Mouse (Mus musculus) retina, postnatal 7 days (tissue): Measurements from ENCODE around the gene Plcb4.
A peak's percentile ranks its signal among the peaks of the same experiment; 100 is the strongest.
"Not testable (repeated sequence)": the region's sequence is repeated elsewhere in the genome, so short reads cannot be mapped to it uniquely, and the experiment has no call there.

Experiments used
- DNase-seq: peaks from one replicate; pipeline ENCODE4 v3.0.0-alpha.2; 2012; ENCODE audit warnings: low read depth, low spot score

Gene Plcb4

DNA sequence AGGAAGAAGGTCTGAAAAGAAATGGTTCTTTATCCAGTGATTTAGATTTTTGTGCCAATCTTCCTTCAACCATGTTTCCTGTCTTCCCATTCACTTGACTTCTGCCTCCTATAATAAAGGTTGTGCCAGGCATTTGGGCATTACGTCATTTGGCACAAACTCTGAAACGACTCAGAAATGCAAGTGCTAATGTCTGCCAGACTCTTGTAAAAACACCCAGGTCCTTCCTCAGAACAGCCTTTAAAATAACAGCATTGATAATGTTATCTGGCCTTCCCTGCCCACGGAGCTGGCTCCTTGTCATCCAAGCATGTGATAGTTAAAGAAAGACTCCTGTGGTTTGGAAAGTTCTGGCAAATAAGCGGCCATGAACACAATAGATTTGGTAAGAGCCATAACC, 229.4 kb downstream of the Plcb4 start:
- no peak for DNase-seq

DNA sequence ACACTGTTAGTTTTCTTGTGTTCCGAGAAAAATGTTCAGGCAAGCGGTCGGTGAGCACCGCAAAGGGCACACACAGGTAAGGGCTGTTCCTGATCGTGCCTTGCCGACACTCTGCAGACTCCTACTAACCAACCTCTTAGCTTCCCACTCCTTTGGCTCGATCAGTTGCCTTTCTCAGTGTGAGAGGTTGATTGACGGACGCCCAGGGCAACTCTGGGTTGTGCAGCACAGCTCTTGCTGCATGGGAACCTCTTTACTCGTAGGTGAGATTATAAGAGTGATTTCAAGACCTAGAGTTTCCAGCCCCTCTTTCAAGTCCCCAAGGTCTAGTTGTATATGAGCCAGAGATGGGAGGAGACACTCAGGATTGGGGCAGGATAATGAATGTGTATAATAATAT, 230.0 kb downstream of the Plcb4 start:
- no peak for DNase-seq

DNA sequence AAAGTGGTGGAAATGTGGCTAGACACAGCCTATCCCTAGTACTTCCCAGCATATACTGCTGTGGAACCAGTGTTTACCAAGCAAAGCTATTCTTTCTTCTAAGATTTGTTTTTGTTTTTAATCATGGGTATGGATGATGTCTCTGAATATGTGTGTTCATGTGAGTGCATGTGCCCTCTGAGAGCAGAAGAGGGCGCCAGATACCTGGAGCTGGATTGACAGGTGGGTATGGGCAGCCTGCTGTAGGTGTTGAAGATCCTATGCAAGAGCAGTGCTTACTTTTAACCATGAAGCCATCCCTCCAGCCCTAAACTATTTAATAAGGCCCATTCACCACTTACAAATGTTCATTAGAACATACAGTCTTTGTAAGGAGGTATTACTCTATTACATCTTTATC, 231.3 kb downstream of the Plcb4 start:
- DNase-seq: no peak

DNA sequence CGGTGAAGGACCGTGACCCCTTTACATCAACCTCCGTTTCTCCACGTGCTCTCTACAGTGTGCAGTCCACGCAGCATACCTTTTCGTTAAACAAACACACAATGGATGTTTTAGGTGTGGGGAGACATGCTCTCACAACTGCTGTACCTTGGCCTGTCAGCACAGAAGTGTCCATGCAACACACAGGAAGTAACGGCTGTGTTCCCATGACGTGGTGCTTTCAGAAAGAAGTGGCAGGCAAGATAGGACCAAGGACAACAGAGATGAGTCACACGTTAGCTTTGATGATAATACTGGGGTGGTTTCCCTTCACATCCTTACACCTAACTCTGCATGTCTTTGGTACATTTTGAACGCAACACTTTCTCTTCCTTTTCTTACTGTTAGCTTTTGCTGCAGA, 232.3 kb downstream of the Plcb4 start:
- no peak for DNase-seq

- no peak for DNase-seq
These were observed 232.9 kb downstream of the Plcb4 start for GRCm38 (mm10) chr2:135891686-135892085.

DNA sequence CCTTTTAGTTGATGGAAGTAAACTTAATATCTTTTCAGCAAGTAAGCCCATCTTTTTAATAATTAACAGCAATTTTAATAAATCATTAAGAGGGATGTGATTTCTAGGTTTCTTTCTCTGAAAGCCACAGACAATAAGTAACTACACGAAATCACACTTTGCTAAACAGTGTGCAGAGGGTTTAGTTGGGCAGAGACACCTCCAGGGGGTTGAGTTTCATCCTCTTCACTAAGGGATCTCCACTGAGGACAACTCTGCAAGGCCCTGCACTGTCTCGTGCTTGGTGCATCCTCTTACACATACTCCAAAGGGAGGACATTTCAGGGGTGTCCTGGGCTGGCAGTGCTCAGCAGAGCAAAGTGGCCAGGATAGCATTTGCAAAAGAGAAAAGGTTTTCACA, 235.8 kb downstream of the Plcb4 start:
- DNase-seq: no peak

GRCm38 (mm10) chr2:135898025-135898424, 239.2 kb downstream of the Plcb4 start:
- no peak for DNase-seq

DNA sequence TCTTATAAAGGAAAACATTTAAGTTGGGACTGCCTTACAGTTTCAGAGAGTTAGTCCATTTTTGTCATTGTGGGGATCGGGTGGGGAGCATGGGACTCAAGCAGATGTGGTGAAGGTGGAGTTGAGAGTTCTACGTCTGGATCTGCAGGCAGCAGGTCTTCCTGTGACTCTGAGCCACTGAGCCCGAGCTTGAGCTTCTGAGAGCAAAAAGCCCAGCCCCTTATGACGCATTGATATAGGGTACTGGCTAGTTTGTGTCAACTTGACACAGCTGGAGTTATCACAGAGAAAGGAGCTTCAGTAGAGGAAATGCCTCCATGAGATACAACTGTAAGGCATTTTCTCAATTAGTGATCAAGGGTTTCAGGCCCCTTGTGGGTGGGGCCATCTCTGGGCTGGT, 241.1 kb downstream of the Plcb4 start:
- DNase-seq: not testable (repeated sequence)

- no peak for DNase-seq
These were observed 242.2 kb downstream of the Plcb4 start for GRCm38 (mm10) chr2:135901015-135901414.

DNA sequence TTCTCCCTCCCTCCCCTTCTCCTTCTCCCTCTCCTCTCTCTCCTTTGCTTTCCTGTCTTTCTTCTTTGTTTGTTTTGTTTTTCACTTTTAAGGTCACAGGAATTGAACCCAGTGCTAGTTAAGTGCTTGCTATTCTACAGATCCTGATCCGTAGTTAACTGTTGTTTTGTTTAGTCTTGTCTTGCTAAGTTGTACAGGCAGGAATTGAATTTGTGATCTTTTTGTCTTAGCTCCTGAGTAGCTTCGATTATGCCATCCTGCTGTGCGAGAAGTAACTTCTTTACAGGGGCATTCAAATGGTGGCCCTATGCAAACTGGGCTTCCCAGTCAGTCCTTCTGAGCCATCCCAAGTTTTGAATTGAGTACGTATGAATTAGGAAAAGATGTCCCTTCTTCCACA, 245.5 kb downstream of the Plcb4 start:
- DNase-seq: no peak

GRCm38 (mm10) chr2:135904791-135905190, 246.0 kb downstream of the Plcb4 start:
- no peak for DNase-seq

- peak; percentile 38 for DNase-seq
These were observed 255.8 kb downstream of the Plcb4 start for GRCm38 (mm10) chr2:135914343-135915261.

GRCm38 (mm10) chr2:135915928-135916327, 257.1 kb downstream of the Plcb4 start:
- DNase-seq: no peak

GRCm38 (mm10) chr2:135917000-135917399, 258.2 kb downstream of the Plcb4 start:
- no peak for DNase-seq

DNA sequence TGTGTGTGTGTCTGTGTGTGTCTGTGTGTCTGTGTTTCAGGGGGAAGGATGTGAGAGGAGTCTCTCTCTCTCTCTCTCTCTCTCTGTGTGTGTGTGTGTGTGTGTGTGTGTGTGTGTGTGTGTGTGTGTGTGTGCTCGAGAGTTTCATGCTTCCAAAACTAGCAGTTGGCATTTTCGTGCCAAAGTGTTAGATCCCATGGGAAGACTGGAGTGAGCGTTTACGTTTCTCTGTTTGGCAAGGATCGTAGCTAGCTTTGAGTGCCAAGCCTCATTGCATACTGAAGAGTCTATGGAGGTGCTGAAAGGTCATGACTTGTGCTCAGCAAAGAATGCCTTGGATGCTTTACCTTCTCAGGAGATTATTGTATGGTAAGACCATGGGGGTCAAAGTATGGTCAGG, 259.3 kb downstream of the Plcb4 start:
- DNase-seq: no peak

DNA sequence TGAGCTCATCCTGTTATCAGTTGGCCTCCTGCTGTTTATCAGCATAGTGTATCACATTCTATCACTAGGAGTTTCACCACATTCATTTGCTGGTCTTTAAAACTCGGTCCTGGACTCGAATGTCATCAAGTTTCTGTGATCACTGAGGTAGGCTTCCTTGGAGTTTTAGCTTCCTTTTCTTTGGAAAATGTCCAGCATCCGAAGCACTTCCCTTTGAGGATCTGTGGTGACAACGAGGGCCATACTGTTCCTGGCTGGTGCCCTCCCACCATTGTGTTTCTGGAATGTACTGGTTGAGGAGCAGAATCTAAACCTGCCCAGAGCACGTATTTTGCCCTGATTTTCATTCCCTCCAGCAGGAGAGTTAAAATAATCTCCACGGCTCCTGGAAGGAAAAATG, 260.8 kb downstream of the Plcb4 start:
- no peak for DNase-seq

DNA sequence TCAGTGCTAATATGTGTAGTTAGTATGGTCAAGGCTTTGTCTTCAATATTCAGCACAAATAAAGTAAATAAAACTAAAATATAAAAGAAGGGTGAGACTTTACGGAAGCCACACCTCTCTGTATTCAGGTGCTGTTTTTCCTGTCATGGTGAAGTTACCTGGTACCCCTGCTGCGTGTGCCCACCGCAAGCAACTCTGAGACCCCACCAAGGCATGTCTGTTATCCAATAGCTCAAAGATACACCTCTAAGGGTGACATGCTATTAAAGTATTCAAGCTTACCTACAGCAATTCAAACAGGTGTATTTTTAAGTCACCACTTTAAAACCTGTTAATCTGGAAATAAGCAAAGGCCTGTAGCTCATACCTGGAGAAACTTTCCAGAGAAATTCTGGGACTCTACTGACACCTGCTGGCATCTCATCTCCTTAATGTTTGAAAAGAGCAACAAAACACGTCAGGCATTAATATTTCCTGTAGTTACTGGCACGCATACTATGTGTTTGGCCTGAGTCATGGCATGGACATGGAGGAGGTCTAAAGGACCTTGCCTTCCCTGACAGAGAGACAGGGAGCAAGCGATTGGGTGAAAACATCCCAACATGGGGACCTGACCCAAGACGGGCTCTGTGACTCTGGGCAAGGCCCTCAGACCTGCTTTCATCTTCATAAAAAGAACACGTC, 268.0 kb downstream of the Plcb4 start:
- peak; percentile 43 for DNase-seq

DNA sequence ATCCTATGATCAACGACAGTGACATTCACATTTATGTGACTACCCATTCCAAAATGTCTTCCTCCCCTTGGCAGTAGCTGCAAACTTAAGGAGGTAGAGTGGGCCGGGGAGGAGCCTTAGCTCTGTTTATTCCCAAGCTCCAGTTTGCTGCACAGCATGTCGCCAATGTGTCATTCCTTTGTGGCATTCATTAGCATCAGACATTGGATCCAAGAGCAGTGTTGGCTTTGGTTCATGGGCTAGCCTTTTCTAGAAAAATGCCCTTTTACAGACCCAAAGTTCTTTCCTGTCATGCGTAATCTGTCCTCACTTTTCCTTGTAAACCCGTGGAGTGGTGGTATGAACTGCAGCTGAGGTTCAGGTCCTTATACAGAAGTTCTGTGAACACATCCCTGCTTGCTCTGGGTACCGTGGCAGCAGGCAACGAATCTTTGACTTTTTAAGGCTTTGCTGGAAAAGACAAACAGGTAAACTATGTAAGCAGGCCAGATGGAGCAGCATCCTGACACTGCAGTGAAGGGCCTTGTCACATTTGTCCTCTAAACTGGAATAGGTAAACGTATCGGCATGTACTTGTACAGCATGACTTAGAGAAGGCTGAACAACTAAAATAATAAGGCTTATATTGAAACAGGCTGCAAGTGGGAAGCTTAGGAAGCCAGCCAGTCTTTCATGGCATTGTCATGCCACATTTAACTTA, 270.4 kb downstream of the Plcb4 start:
- no peak for DNase-seq

DNA sequence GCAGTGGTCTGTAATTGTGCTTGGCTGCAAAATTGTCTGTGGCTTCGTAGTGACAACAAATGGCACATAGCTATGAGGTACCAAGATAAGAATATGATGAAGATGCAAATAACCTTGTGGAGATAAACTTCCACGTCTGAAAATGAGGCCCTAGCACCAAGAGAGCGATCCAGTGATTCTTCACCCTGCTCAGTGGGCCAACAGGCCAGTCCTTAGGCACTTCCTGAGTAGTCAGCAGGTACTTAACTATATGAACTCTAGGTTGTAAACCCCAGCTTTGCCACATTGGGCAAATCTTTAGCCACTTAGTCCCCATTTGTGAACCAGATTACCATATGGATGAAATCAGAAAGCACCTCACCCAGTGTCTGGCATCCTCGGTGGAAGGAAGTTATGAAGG, 271.9 kb downstream of the Plcb4 start:
- no peak for DNase-seq

DNA sequence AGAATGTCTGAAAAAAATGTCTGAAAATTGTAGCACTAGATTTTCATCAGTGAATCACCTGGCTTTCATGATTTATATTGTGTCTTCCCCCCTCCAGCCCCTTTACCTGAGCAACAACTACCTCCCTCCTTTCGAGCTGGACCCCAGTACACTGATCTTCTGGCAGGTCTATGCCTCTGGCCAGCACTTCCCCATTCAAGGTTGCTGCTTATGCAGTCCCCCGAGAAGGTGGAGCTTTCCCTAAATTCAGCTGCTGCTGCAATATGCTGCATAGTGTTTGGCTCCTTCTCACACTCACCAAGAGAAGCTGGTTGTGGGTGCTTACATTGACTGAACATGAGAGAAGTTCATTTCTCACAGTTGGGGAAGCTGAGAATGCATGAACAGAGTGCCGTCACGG, 273.8 kb downstream of the Plcb4 start:
- DNase-seq: no peak

DNA sequence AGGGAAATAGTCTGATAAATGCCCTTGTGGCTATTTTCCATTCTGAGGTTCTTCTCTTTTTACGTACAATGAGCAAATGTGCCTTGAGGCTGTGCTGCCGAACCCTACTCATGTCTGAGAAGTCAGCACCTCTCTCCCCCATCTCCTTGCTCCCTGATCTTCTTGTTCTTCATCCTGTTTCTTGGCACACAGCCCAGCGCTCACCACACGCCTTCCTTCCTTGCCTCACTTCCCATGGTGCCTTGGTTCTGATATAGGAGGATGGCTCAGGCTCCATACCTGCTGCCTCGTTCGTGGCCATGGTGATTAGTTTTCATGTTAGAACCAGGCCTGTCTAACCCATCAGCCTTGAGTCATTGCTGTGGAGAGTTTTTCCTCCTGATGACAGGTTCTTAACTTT, 277.6 kb downstream of the Plcb4 start:
- DNase-seq: no peak

DNA sequence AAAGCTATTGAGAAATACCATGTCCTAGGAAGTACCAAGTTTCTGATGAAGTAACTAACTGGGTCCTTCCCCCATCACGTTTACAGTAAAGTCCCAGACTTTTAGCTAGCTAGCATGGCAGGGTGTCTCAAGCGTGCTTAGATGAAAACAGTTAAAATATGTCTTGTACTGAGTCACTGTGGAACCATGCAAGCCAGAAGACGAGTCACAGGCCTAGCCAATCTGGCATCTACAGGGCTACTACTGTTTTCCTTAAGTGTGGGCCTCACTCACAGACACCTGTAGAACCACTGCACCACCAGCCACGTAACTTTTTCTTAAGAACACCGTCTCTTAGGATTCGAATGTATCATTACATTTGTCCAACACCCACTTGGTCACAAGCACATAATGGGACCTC, 278.8 kb downstream of the Plcb4 start:
- no peak for DNase-seq
